In genomic region chr4:32179707-32180241, GRCm38 (mm10) we compare ENCODE assay signal across 9 mouse cellular contexts. TPM values are rescaled to one million over a fixed set of nuclear protein-coding genes. Genes with fewer than 3 reads are reported as not detected.
DNase-seq lines count a peak whose midpoint lies in the region; ATAC-seq lines count a peak whose summit lies in the region.
"Had no signal": no experiment of that assay in that cellular context is flagged by ENCODE, and none has a peak within 500 bp of the region (broad histone marks: within the 10 kb centered on the region; RNA-seq: fewer than 3 reads in every experiment).

No protein-coding gene starts in this region.

- no peak for ATAC-seq in neural tube, embryonic 15.5 days (ENCODE audit: low FRiP score)
- peak; percentile 88 for ATAC-seq in embryonic facial prominence, embryonic 15.5 days (ENCODE audit: insufficient number of reproducible peaks, low FRiP score, low TSS enrichment, low read depth)
- ATAC-seq in heart, embryonic 15.5 days (replicated peaks; ENCODE audit: insufficient number of reproducible peaks, insufficient read depth, low FRiP score, low read depth), result peak; percentile 86
- peak; percentile 42; the same call in 1 of the 2 replicates for ATAC-seq in limb, embryonic 11.5 days (ENCODE audit: insufficient number of reproducible peaks, low FRiP score, low TSS enrichment, low read depth)
- ATAC-seq in stomach, embryonic 15.5 days (ENCODE audit: insufficient read depth, low FRiP score, low read depth), result peak; percentile 84

- no peaks in the 10 kb centered on the region for H3K27me3 ChIP-seq in neural tube, embryonic 15.5 days (replicated peaks)
- H3K27me3 ChIP-seq in embryonic facial prominence, embryonic 15.5 days, result no peaks in the 10 kb centered on the region
- H3K27me3 ChIP-seq in heart, embryonic 15.5 days, result no peaks in the 10 kb centered on the region
- no peaks in the 10 kb centered on the region for H3K27me3 ChIP-seq in limb, embryonic 11.5 days (ENCODE audit: control insufficient read depth, insufficient read depth, low read length)
- H3K27me3 ChIP-seq in stomach, embryonic 15.5 days (replicated peaks), result no peaks in the 10 kb centered on the region
- H3K27me3 ChIP-seq: neural tube, embryonic 12.5 days had no signal

- H3K4me2 ChIP-seq in neural tube, embryonic 15.5 days, result no peak overlapping the region
- H3K4me2 ChIP-seq in embryonic facial prominence, embryonic 15.5 days (replicated peaks), result peak overlapping the region; percentile 37
- H3K4me2 ChIP-seq in heart, embryonic 15.5 days, result peak overlapping the region; percentile 37
- no peak overlapping the region for H3K4me2 ChIP-seq in limb, embryonic 11.5 days (ENCODE audit: low read depth, severe bottlenecking)
- H3K4me2 ChIP-seq in stomach, embryonic 15.5 days, result peak overlapping the region; percentile 37
- H3K4me2 ChIP-seq: neural tube, embryonic 12.5 days had no signal

- H3K4me1 ChIP-seq in neural tube, embryonic 15.5 days, result peaks cover 19% of the 10 kb centered on the region
- peaks cover 29% of the 10 kb centered on the region for H3K4me1 ChIP-seq in embryonic facial prominence, embryonic 15.5 days
- peaks cover 9% of the 10 kb centered on the region for H3K4me1 ChIP-seq in heart, embryonic 15.5 days (replicated peaks)
- peaks cover 32% of the 10 kb centered on the region for H3K4me1 ChIP-seq in limb, embryonic 11.5 days (ENCODE audit: control insufficient read depth, insufficient read depth, low read length)
- peaks cover 4% of the 10 kb centered on the region; the same call in 1 of the 2 replicates for H3K4me1 ChIP-seq in stomach, embryonic 15.5 days

- no peak overlapping the region for H3K27ac ChIP-seq in neural tube, embryonic 15.5 days (replicated peaks)
- H3K27ac ChIP-seq in embryonic facial prominence, embryonic 15.5 days (replicated peaks), result peak overlapping the region; percentile 83
- peak overlapping the region; percentile 64 for H3K27ac ChIP-seq in heart, embryonic 15.5 days
- peak overlapping the region; percentile 65 for H3K27ac ChIP-seq in limb, embryonic 11.5 days (replicated peaks; ENCODE audit: low read depth, low read length)
- peak overlapping the region; percentile 78 for H3K27ac ChIP-seq in stomach, embryonic 15.5 days
- H3K27ac ChIP-seq: neural tube, embryonic 12.5 days had no signal

- no peaks in the 10 kb centered on the region for H3K9me3 ChIP-seq in neural tube, embryonic 15.5 days (replicated peaks)
- no peaks in the 10 kb centered on the region for H3K9me3 ChIP-seq in embryonic facial prominence, embryonic 15.5 days (replicated peaks)
- no peaks in the 10 kb centered on the region for H3K9me3 ChIP-seq in heart, embryonic 15.5 days (replicated peaks)
- no peaks in the 10 kb centered on the region; the same call in 1 of the 2 replicates for H3K9me3 ChIP-seq in limb, embryonic 11.5 days (ENCODE audit: control insufficient read depth, low read length)
- no peaks in the 10 kb centered on the region for H3K9me3 ChIP-seq in stomach, embryonic 15.5 days
- H3K9me3 ChIP-seq: neural tube, embryonic 12.5 days had no signal

- 53% methylated on average over 8 of the region's 8 CpGs for WGBS in neural tube, embryonic 15.5 days
- 11% methylated on average over 8 of the region's 8 CpGs for WGBS in embryonic facial prominence, embryonic 15.5 days
- 28% methylated on average over 8 of the region's 8 CpGs for WGBS in heart, embryonic 15.5 days
- WGBS in limb, embryonic 11.5 days, result 47% methylated on average over 8 of the region's 8 CpGs
- 25% methylated on average over 8 of the region's 8 CpGs for WGBS in stomach, embryonic 15.5 days

- DNase-seq in neural tube, embryonic 10.5 days (ENCODE audit: extremely low spot score, low spot score), result peak; percentile 17
- DNase-seq in limb, embryonic 11.5 days (ENCODE audit: low spot score), result no peak
- no peak for DNase-seq in cerebellum, adult 9-10 months
- DNase-seq in cerebellum, adult 9-11 months, result no peak

- no peak overlapping the region for H3K9ac ChIP-seq in neural tube, embryonic 15.5 days (replicated peaks)
- no peak overlapping the region for H3K9ac ChIP-seq in embryonic facial prominence, embryonic 15.5 days
- no peak overlapping the region for H3K9ac ChIP-seq in heart, embryonic 15.5 days
- H3K9ac ChIP-seq in limb, embryonic 11.5 days (ENCODE audit: low read length), result no peak overlapping the region
- no peak overlapping the region for H3K9ac ChIP-seq in stomach, embryonic 15.5 days
- H3K9ac ChIP-seq: neural tube, embryonic 12.5 days had no signal

- no peak overlapping the region for H3K4me3 ChIP-seq in neural tube, embryonic 15.5 days (replicated peaks)
- H3K4me3 ChIP-seq in embryonic facial prominence, embryonic 15.5 days (replicated peaks), result no peak overlapping the region
- H3K4me3 ChIP-seq in heart, embryonic 15.5 days, result no peak overlapping the region
- H3K4me3 ChIP-seq in limb, embryonic 11.5 days (ENCODE audit: low read depth, low read length), result no peak overlapping the region
- H3K4me3 ChIP-seq in stomach, embryonic 15.5 days (replicated peaks), result 0 out of 2 replicates have a peak overlapping the region, but pooled peaks have one; percentile 12
- H3K4me3 ChIP-seq: neural tube, embryonic 12.5 days had no signal

- H3K36me3 ChIP-seq in neural tube, embryonic 15.5 days, result no peaks in the 10 kb centered on the region
- no peaks in the 10 kb centered on the region for H3K36me3 ChIP-seq in embryonic facial prominence, embryonic 15.5 days
- H3K36me3 ChIP-seq in heart, embryonic 15.5 days, result no peaks in the 10 kb centered on the region
- H3K36me3 ChIP-seq in limb, embryonic 11.5 days (ENCODE audit: control insufficient read depth, insufficient read depth, low read length), result no peaks in the 10 kb centered on the region
- no peaks in the 10 kb centered on the region for H3K36me3 ChIP-seq in stomach, embryonic 15.5 days
- H3K36me3 ChIP-seq: neural tube, embryonic 12.5 days had no signal

RNA-seq across cellular contexts. Expression of gene Bach2, which starts 58.8 kb away (rescaled TPM):
- polyA plus RNA-seq in neural tube, embryonic 15.5 days (2015; fragmentation: Nextera tagmentation; extraction: Ambion mirVana), result 19.0 and 24.3 TPM in 2 replicates
- polyA plus RNA-seq in embryonic facial prominence, embryonic 15.5 days (2015; fragmentation: Nextera tagmentation; extraction: Ambion mirVana), result 7.2 and 7.9 TPM in 2 replicates
- 5.0 and 5.4 TPM in 2 replicates for polyA plus RNA-seq in heart, embryonic 15.5 days (2015; fragmentation: Nextera tagmentation; extraction: Ambion mirVana)
- polyA plus RNA-seq in limb, embryonic 11.5 days (2014; fragmentation: Nextera tagmentation; extraction: Ambion mirVana), result 16.4 and 17.9 TPM in 2 replicates
- polyA plus RNA-seq in stomach, embryonic 15.5 days (2015; fragmentation: Nextera tagmentation; extraction: Ambion mirVana), result 5.2 TPM in 2 replicates

Comparison
In these comparisons a context has a peak if more than half of its experiments do, and no peak if none do; other contexts are left out.
1. H3K4me2 ChIP-seq: peak in embryonic facial prominence, embryonic 15.5 days (single experiment), heart, embryonic 15.5 days (single experiment) and stomach, embryonic 15.5 days (single experiment); none in neural tube, embryonic 15.5 days (single experiment) and limb, embryonic 11.5 days (single experiment).